Mouse (Mus musculus): ENCODE results near the gene Selenbp2. TPM values are rescaled to one million over a fixed set of nuclear protein-coding genes. Genes with fewer than 3 reads are reported as not detected.
"Not testable (repeated sequence)": the region's sequence is repeated elsewhere in the genome, so short reads cannot be mapped to it uniquely, and the experiment has no call there.

Gene Selenbp2
- total and polyA plus RNA-seq, 3 experiments, result not detected

GRCm38 (mm10) chr3:94680783-94681182, 12.6 kb upstream of the Selenbp2 start:
- Histone ChIP-seq H3K36me3 (replicated peaks in 1 of 2; ENCODE audit: control insufficient read depth in 1 of 2, insufficient read depth in 1 of 2, low read length in 1 of 2) (no peaks in the 10 kb centered on the region), H3K4me2 (ENCODE audit: insufficient read depth, low read depth, poor library complexity, severe bottlenecking) (no peak overlapping the region), H3K4me3 (replicated peaks in 1 of 3; ENCODE audit: low read depth in 2 of 3, low read length in 2 of 3, poor library complexity in 1 of 3) (no peak overlapping the region), H3K79me2 (replicated peaks; ENCODE audit: control insufficient read depth, extremely low read depth, insufficient read depth, poor library complexity, severe bottlenecking) (no peaks in the 10 kb centered on the region), H3K9me3 (replicated peaks; ENCODE audit: low read length) (no peaks in the 10 kb centered on the region), H3K4me1 (ENCODE audit: control insufficient read depth in 1 of 2, insufficient read depth in 2 of 2) (peaks cover 0 to 15% of the 10 kb centered on the region in 2 experiments; a peak in 2 of 4 replicates), H3K27ac (ENCODE audit: insufficient read depth, low read depth) (no peak overlapping the region), H3K9ac (ENCODE audit: insufficient read depth, low read depth) (no peak overlapping the region), H3K27me3 (replicated peaks) (no peaks in the 10 kb centered on the region)
- dilution Hi-C loops (cut with MboI; ENCODE audit: extremely low pct_ligation_motif_present, extremely low pct_unique_long_range_greater_than_20kb, low sequenced_read_pairs) (no loop called here), in situ Hi-C loops (cut with MboI; ENCODE audit: low pct_ligation_motif_present, low pct_unique_long_range_greater_than_20kb, low sequenced_read_pairs) (no loop called here)
- no peak for DNase-seq (ENCODE audit: extremely low read depth)
- TF ChIP-seq KAT2A (IDR thresholded peaks at IDR 0.05; ENCODE audit: insufficient replicate concordance, low read length) (no peak), USF1 (IDR thresholded peaks at IDR 0.05; ENCODE audit: low read depth, low read length) (no peak), ZKSCAN1 (IDR thresholded peaks at IDR 0.05; ENCODE audit: borderline replicate concordance, low read depth, low read length) (no peak)

DNA sequence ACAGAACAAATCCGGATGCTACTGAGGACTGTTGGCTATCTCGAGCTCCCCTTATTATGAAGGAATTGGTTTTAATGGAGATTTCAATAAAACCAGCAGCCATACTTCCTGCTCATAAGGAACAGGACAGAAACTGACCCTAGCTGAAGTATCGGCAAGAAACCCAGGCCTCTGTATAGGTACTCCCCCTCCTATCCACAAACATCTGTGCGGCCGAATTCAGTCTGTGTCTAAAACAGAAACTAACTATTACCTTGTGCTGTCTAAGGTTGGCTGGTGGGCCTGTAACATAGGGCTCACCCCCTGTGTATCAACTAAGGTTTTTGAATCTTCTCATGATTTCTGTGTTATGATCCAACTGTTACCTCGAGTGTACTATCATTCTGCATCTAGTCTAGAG, 9.7 kb upstream of the Selenbp2 start:
- no peak overlapping the region for H3K27ac ChIP-seq (ENCODE audit: insufficient read depth, low read depth)

DNA sequence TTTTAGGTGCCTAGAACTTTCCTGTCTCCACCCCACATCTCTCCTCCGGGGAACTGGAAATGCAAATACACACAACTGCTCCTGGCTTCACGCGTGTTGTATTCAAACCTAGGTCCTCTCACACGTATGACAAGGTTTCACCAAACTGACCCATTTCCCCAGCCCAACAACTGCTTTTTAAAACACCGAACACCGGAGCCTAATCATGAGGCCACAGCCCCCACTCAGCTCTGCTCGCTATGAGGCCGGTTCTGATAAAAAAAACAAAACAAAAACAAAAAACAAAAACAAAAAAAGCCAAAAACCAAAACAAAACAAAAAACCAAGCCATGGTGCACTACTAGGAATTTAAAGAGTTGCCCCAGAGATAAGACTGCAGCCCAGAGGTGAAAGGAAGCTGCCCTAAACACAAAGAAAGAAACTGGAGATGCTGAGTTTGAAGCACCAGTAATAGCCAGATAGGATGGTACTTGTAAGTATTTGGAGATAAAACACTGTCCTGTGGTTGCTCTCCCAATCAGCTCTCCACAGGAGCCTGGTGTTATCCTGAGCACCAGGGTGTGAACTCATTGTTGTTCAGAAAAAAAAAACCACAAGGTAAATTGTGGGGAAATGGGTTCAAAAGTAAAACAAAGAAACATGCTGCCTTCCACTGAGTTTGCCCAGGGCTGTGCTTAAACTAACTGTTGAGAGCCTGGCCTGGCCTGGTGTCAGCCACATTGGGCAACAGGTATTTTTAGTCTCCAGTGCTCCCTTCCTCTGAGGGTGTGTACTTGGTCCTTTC, 7.2 kb upstream of the Selenbp2 start:
- peaks cover 0 to 15% of the 10 kb centered on the region in 2 experiments; a peak in 2 of 4 replicates for H3K4me1 ChIP-seq (ENCODE audit: control insufficient read depth in 1 of 2, insufficient read depth in 2 of 2)
- H3K36me3 ChIP-seq (replicated peaks in 1 of 2; ENCODE audit: control insufficient read depth in 1 of 2, insufficient read depth in 1 of 2, low read length in 1 of 2); H3K9me3 ChIP-seq (replicated peaks; ENCODE audit: low read length); in situ Hi-C loops (cut with MboI; ENCODE audit: low pct_ligation_motif_present, low pct_unique_long_range_greater_than_20kb, low sequenced_read_pairs); dilution Hi-C loops (cut with MboI; ENCODE audit: extremely low pct_ligation_motif_present, extremely low pct_unique_long_range_greater_than_20kb, low sequenced_read_pairs); H3K4me2 ChIP-seq (ENCODE audit: insufficient read depth, low read depth, poor library complexity, severe bottlenecking); DNase-seq (ENCODE audit: extremely low read depth); H3K27ac ChIP-seq (ENCODE audit: insufficient read depth, low read depth); H3K9ac ChIP-seq (ENCODE audit: insufficient read depth, low read depth); H3K79me2 ChIP-seq (replicated peaks; ENCODE audit: control insufficient read depth, extremely low read depth, insufficient read depth, poor library complexity, severe bottlenecking); H3K4me3 ChIP-seq (replicated peaks in 1 of 3; ENCODE audit: low read depth in 2 of 3, low read length in 2 of 3, poor library complexity in 1 of 3); H3K27me3 ChIP-seq (replicated peaks): not testable (repeated sequence)

More for the DNA sequence above, 9.7 kb upstream of the Selenbp2 start:
- in situ Hi-C loops (cut with MboI; ENCODE audit: low pct_ligation_motif_present, low pct_unique_long_range_greater_than_20kb, low sequenced_read_pairs) (no loop called here), dilution Hi-C loops (cut with MboI; ENCODE audit: extremely low pct_ligation_motif_present, extremely low pct_unique_long_range_greater_than_20kb, low sequenced_read_pairs) (no loop called here)
- H3K4me2 ChIP-seq (ENCODE audit: insufficient read depth, low read depth, poor library complexity, severe bottlenecking), result peak overlapping the region; percentile 60; the same call in 1 of the 2 replicates
- peak; percentile 57 for DNase-seq (ENCODE audit: extremely low read depth)
- TF ChIP-seq TBP (conservative IDR thresholded peaks at IDR 0.05; ENCODE audit: low read depth, low read length) (no peak), ZMIZ1 (IDR thresholded peaks at IDR 0.05; ENCODE audit: low read depth, low read length) (no peak), CTCF (conservative IDR thresholded peaks at IDR 0.05 in 1 of 2, IDR thresholded peaks at IDR 0.05 in 1 of 2; ENCODE audit: low read depth in 2 of 2, low read length in 2 of 2) (no peak), E2F4 (IDR thresholded peaks at IDR 0.05; ENCODE audit: insufficient replicate concordance, low read depth, low read length) (no peak), GABPA (IDR thresholded peaks at IDR 0.05; ENCODE audit: insufficient replicate concordance, low read depth, low read length) (no peak), UBTF (IDR thresholded peaks at IDR 0.05; ENCODE audit: low read depth, low read length) (no peak), JUN (IDR thresholded peaks at IDR 0.05; ENCODE audit: insufficient read depth, low read depth, low read length) (no peak), ZNF384 (IDR thresholded peaks at IDR 0.05; ENCODE audit: low read depth, low read length) (no peak), IRF4 (IDR thresholded peaks at IDR 0.05; ENCODE audit: low read depth, low read length) (no peak), ZKSCAN1 (IDR thresholded peaks at IDR 0.05; ENCODE audit: borderline replicate concordance, low read depth, low read length) (no peak), MAX (IDR thresholded peaks at IDR 0.05; ENCODE audit: low read length) (no peak), ELF1 (IDR thresholded peaks at IDR 0.05; ENCODE audit: low read depth, low read length) (no peak), RAD21 (IDR thresholded peaks at IDR 0.05; ENCODE audit: low read depth, low read length) (no peak), HCFC1 (IDR thresholded peaks at IDR 0.05; ENCODE audit: low read depth, low read length) (no peak), NRF1 (IDR thresholded peaks at IDR 0.05; ENCODE audit: low read depth, low read length) (no peak), POLR2AphosphoS2 (IDR thresholded peaks at IDR 0.05; ENCODE audit: low read depth, low read length) (no peak)
- no peak overlapping the region for H3K4me3 ChIP-seq (replicated peaks in 1 of 3; ENCODE audit: low read depth in 2 of 3, low read length in 2 of 3, poor library complexity in 1 of 3)
- H3K4me1 ChIP-seq (ENCODE audit: control insufficient read depth in 1 of 2, insufficient read depth in 2 of 2), result peaks cover 0 to 15% of the 10 kb centered on the region in 2 experiments; a peak in 2 of 4 replicates
- H3K36me3 ChIP-seq (replicated peaks in 1 of 2; ENCODE audit: control insufficient read depth in 1 of 2, insufficient read depth in 1 of 2, low read length in 1 of 2), result no peaks in the 10 kb centered on the region
- H3K9ac ChIP-seq (ENCODE audit: insufficient read depth, low read depth), result 0 out of 2 replicates have a peak overlapping the region, but pooled peaks have one; percentile 19
- H3K27me3 ChIP-seq (replicated peaks), result no peaks in the 10 kb centered on the region
- H3K9me3 ChIP-seq (replicated peaks; ENCODE audit: low read length), result no peaks in the 10 kb centered on the region
- no peaks in the 10 kb centered on the region for H3K79me2 ChIP-seq (replicated peaks; ENCODE audit: control insufficient read depth, extremely low read depth, insufficient read depth, poor library complexity, severe bottlenecking)

DNA sequence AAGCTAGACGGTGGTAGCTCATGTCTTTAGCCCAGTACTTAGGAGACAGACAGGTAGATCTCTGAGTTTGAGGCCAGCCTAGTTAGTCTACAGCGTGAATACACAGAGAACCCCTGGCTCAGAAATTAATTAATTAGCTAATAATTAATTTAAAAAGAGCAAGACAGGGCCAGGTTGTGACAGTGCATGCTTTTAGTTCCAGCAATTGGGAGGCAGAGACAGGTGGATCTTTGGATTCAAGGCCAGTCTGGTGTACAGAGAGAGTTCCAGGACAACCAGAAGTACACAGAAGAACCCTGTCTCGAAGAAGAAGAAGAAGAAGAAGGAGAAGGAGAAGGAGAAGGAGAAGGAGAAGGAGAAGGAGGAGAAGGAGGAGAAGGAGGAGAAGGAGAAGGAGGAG, 4.7 kb upstream of the Selenbp2 start:
- in situ Hi-C loops (cut with MboI; ENCODE audit: low pct_ligation_motif_present, low pct_unique_long_range_greater_than_20kb, low sequenced_read_pairs); H3K27me3 ChIP-seq (replicated peaks): not testable (repeated sequence)

More for the DNA sequence above, 4.7 kb upstream of the Selenbp2 start:
- DNase-seq (ENCODE audit: extremely low read depth); H3K9me3 ChIP-seq (replicated peaks; ENCODE audit: low read length); H3K27ac ChIP-seq (ENCODE audit: insufficient read depth, low read depth); H3K4me3 ChIP-seq (replicated peaks in 1 of 3; ENCODE audit: low read depth in 2 of 3, low read length in 2 of 3, poor library complexity in 1 of 3); H3K9ac ChIP-seq (ENCODE audit: insufficient read depth, low read depth); H3K36me3 ChIP-seq (replicated peaks in 1 of 2; ENCODE audit: control insufficient read depth in 1 of 2, insufficient read depth in 1 of 2, low read length in 1 of 2); H3K79me2 ChIP-seq (replicated peaks; ENCODE audit: control insufficient read depth, extremely low read depth, insufficient read depth, poor library complexity, severe bottlenecking); dilution Hi-C loops (cut with MboI; ENCODE audit: extremely low pct_ligation_motif_present, extremely low pct_unique_long_range_greater_than_20kb, low sequenced_read_pairs); H3K4me2 ChIP-seq (ENCODE audit: insufficient read depth, low read depth, poor library complexity, severe bottlenecking); H3K4me1 ChIP-seq (ENCODE audit: control insufficient read depth in 1 of 2, insufficient read depth in 2 of 2): not testable (repeated sequence)

Measured in CH12.LX (cell line).